Mouse (Mus musculus): ENCODE results near the gene Rora.

The Rora gene

GRCm38 (mm10) chr9:69134604-69135003, 481.0 kb downstream of the Rora start:
- peak in 1 of 2 experiments; percentile 20 for DNase-seq (ENCODE audit: low spot score in 2 of 2)

GRCm38 (mm10) chr9:69136821-69137220, 483.2 kb downstream of the Rora start:
- no peak for DNase-seq (ENCODE audit: low spot score in 2 of 2)

- DNase-seq (ENCODE audit: low spot score in 2 of 2): no peak
Observed at GRCm38 (mm10) chr9:69137398-69137797, 483.8 kb downstream of the Rora start.

DNA sequence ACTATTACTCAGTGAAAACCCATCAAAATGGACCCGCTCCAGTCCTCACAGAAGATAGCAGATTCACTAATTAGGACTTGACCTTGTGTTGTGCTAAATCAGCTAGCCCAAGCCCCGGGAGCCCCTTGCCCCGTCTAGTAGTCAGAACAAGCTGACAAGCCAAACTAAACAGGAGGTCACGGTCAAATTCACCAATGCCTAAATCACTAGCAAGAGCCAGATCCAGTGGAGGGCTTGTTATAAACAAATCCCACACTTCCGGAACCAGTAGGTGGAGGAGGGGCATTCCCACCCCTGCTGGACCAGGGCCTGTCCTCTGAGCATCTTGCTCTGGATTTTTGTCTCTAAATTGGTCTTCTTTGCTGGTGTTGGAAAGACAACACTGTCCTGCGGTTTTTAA, 486.6 kb downstream of the Rora start:
- DNase-seq (ENCODE audit: low spot score in 2 of 2): no peak

DNA sequence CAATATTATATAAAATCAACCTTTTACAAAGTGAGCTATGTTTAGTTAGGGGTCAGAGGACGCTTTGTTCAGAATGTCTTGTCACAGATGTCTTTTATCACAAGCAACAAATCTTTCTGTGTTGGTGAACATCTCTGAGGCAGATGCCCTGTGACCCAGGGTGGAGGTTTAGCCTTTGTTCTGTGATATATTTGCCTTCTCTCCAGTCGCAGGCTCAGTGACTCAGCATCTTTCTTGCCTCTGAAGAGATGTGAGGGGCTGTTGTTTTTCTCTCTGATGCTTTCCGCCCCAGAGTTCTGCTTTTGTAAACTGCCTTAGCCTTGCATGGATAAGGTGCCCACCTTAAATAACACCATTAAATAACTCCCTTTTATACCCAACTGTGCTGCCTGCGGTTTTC, 488.3 kb downstream of the Rora start:
- no peak for DNase-seq (ENCODE audit: low spot score in 2 of 2)

GRCm38 (mm10) chr9:69146937-69147336, 493.4 kb downstream of the Rora start:
- DNase-seq (ENCODE audit: low spot score in 2 of 2): no peak

GRCm38 (mm10) chr9:69150224-69150623, 496.6 kb downstream of the Rora start:
- DNase-seq (ENCODE audit: low spot score in 2 of 2): no peak

- DNase-seq (ENCODE audit: low spot score in 2 of 2): no peak
Observed at GRCm38 (mm10) chr9:69154684-69155083, 501.1 kb downstream of the Rora start.

DNA sequence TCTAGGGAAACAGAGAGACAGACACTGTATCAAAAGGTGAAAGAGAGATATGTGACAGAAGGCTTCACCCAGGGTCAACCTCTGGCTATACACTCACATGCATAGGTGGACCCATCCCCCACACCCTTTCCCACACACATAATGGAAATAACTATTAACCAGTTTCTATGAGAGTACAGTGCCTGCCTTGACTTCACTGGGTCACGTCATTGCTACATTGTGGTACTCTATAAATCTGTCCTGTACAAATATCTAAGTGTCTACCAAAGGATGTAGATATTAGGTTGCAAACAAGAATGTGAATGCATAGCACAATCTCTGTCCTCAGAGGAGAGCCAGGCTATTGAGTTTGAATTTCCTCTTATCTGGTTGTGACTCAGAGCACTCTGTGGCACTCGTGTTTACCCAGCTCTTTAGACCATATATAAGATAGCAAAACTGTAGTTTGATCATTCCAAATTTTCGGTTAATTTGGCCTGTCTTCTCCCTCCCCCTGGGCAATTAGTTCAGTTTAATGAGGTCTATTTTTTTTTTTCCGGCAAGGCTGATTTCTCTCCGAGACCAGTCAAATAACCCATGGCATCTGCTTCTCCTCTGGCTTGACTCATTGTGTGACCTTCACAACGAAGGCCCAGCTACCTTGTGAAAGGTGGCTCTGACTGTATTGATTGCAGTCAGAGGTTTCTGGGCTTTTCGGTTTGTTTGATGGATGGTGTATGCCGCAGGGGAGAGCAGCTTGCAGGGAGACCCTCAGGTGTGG, 502.4 kb downstream of the Rora start:
- DNase-seq (ENCODE audit: low spot score in 2 of 2): no peak

DNA sequence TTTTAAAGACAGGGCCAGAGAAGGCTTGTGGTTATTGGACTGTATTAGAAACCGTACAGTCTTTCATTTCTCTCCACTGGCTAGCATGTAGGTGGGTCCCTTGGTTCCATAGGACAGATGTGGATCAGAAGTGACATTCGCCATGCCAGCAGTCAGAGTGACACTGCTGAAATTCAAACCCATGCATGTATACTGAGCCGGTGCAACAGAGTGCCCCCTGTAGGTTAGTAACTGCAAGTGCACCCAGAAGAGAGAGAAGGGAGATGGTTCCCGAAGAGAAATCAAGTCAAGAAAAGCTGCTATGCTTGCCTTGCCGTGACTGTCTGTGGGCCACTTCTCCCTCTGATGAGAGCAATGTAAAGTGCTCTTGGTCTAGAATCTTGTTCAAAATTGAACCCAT, 507.2 kb downstream of the Rora start:
- DNase-seq (ENCODE audit: low spot score in 2 of 2): no peak

GRCm38 (mm10) chr9:69164653-69165052, 511.1 kb downstream of the Rora start:
- DNase-seq (ENCODE audit: low spot score in 2 of 2): peak in 1 of 2 experiments; percentile 40

- no peak for DNase-seq (ENCODE audit: low spot score in 2 of 2)
Observed at GRCm38 (mm10) chr9:69165096-69165836, 511.7 kb downstream of the Rora start.

- no peak for DNase-seq (ENCODE audit: low spot score in 2 of 2)
Observed at GRCm38 (mm10) chr9:69174061-69174460, 520.5 kb downstream of the Rora start.

GRCm38 (mm10) chr9:69174527-69175116, 521.0 kb downstream of the Rora start:
- no peak for DNase-seq (ENCODE audit: low spot score in 2 of 2)

DNA sequence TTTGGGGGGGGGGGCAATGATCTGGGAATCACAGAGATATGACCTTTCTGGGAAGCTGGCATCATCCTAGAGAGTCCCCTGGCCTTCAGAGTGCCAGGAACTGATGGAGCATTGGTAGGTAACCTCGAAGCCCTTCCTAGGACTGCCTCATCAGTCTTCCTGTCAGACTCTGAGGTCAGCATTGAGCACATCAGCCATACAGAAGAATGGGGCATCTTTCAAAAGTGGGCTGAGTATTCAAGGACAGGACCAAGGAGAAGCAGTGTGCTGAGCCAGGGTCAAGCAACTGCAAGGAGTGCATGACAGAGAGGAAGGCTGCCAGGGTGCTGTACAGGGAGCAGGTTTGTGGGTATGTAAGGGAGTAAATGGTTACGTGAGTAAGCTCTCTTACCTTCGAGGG, 523.4 kb downstream of the Rora start:
- DNase-seq (ENCODE audit: low spot score in 2 of 2): no peak

- no peak for DNase-seq (ENCODE audit: low spot score in 2 of 2)
Observed at GRCm38 (mm10) chr9:69179224-69179623, 525.6 kb downstream of the Rora start.

GRCm38 (mm10) chr9:69180961-69181360, 527.4 kb downstream of the Rora start:
- DNase-seq (ENCODE audit: low spot score in 2 of 2): no peak

DNA sequence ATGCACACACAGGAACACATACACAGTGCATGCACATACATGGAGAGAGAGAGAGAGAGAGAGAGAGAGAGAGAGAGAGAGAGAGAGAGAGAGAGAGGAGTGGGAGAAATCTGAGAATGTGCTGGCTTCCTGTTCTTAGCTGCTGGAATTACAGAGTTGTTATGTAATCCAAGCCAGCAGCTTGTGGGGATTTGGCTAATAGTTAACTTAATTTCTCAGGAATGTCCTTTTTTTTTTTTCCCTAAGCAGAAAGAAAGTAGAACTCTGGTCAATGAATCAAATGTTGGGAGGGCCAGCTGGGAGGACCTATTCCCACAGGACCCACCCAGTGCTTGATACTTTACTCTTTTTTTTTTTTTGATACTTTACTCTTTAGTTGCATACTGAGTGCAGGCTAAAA, 527.8 kb downstream of the Rora start:
- no peak for DNase-seq (ENCODE audit: low spot score in 2 of 2)

DNA sequence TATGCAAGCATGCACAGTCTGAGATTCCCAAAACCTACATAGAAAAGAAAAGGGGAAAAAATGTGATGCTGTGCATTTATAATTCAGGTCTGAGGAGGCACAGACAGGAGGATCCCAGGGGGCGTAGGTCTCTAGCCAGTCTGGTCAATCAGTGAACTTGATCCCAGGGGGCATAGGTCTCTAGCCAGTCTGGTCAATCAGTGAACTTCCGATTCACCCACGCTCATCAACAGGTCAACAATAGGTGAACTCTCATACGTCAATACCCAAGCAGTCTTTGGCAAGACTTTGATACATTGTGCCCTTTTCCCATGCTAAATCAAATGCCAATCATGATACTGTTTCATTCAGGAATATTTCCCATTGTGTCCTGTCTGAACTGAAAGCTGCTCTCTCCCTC, 530.3 kb downstream of the Rora start:
- DNase-seq (ENCODE audit: low spot score in 2 of 2): no peak

GRCm38 (mm10) chr9:69190726-69191125, 537.1 kb downstream of the Rora start:
- no peak for DNase-seq (ENCODE audit: low spot score in 2 of 2)

DNA sequence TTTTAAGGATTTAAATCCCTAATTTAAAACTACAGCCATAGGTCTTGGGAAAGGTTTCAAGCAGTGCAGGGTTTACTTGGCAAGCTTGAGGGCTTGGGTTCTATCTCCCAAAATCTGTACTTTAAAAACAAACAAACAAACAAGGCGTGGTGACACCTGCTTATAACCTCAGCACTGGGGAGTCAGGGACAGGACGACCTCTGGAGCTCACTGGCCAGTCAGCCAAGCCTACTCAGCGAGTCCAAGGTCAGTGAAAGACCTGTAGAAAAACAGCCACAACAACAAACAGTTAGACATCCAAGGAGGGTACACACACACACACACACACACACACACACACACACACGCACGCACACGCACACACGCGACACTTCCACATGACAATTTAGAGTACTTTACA, 538.9 kb downstream of the Rora start:
- DNase-seq (ENCODE audit: low spot score in 2 of 2): no peak

DNA sequence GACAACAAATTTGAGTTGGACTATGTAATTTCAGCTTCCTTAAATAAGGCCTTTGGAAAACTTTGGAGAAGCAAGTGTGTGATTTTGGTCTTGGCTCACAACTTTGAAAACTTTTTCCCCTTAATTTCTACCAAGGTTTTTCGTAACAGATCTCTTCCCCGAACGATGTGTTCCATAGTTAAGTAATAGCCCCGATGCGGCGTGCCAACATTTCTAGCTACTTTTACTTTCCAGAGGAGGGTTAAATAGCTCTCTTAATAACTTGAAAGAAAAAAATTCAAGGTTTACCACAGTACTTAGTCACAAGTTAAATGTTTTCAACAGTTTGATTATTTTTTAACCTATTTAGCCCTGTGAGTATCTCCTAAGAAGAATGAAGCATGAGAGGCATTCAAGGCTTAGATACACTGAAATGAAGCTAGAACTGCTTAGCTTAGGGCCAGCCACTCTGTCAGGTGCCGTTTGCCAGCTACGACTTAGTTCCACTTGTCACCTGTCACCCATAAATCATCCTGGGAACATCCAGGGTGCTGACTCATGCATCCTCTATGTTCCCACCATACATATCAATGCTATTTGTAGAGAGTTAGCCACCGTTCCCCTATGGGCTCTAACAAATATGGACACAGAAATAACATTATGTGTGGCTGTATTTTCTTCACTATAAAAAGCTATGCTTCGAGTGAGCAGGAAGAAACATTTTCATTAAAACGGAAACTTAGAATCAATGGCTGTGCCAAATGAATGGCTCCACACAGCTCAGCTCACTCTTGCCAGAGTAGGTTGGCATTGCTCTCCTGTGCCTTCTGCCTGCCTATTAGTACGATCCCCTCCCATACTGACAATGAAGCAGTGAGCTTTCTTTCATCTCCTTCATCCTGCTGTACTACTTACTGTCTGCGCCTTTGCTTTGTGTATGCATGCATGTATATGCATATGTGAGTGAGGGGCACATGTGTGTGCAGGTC, 541.3 kb downstream of the Rora start:
- peak in 1 of 2 experiments; percentile 36 for DNase-seq (ENCODE audit: low spot score in 2 of 2)

Data from urinary bladder, postnatal 36 days (tissue).